Mouse (Mus musculus) lung, adult 2 months (tissue): ENCODE data around the gene Derl2. TPM values are rescaled to one million over a fixed set of nuclear protein-coding genes. Genes with fewer than 3 reads are reported as not detected.

Experiments used
- DNase-seq: peaks from one replicate; pipeline ENCODE4 v3.0.0; 2022
- H3K4me1 ChIP-seq: fragments of 200-500 bp; 2 replicates; pipeline ENCODE4 v1.6.1; 2011; ENCODE audit warnings: low read length; ENCODE audit not compliant: control insufficient read depth, insufficient read depth
- H3K4me3 ChIP-seq: fragments of 200-500 bp; replicated peaks from 2 replicates; pipeline ENCODE3; 2011; ENCODE audit warnings: low read depth, mild to moderate bottlenecking, control low read depth, low read length; ENCODE audit errors: extremely low read depth
- CTCF ChIP-seq: fragments of 200-500 bp; IDR thresholded peaks from 2 replicates; pipeline ENCODE4 v1.5.1; 2011; ENCODE audit warnings: mild to moderate bottlenecking, low read length, control low read depth; ENCODE audit not compliant: insufficient read depth
- POLR2A ChIP-seq: fragments of 200-500 bp; IDR thresholded peaks from 2 replicates; pipeline ENCODE4 v1.6.1; 2011; ENCODE audit warnings: low read depth, mild to moderate bottlenecking, control low read depth, low read length, borderline replicate concordance; ENCODE audit errors: extremely low read depth
- WGBS: fragments of 180-500 bp; shearing (Covaris S2); methylation state at CpG from one replicate; pipeline ENCODE4 v1.1.7; 2018; 5-methylcytosine and 5-hydroxymethylcytosine counted together
- polyA plus RNA-seq: library from polyadenylated mRNA; depleted of rRNA; stranded (reverse); fragments of >200 nt; gene quantifications from 2 replicates; pipeline ENCODE4 v1.2.3, GENCODE M21; 2012

Derl2 gene
- polyA plus RNA-seq, 1 experiment: 15.5 TPM

- no peak for DNase-seq
- peaks cover 4% of the 10 kb centered on the region for H3K4me1 ChIP-seq
- H3K4me3 ChIP-seq: peak overlapping the region; percentile 12
- 5% methylated on average over 12 of the region's 12 CpGs for WGBS
- no peak for TF ChIP-seq POLR2A
- TF ChIP-seq CTCF: no peak
Observed at GRCm38 (mm10) chr11:70982030-70982429, 37.6 kb downstream of the Derl2 start.

GRCm38 (mm10) chr11:70980751-70981510 lies 38.7 kb downstream of the Derl2 start:
- 86% methylated on average over 14 of the region's 14 CpGs for WGBS
- H3K4me3 ChIP-seq: no peak overlapping the region
- no peak for DNase-seq
- TF ChIP-seq POLR2A (no peak), CTCF (no peak)
- H3K4me1 ChIP-seq: peaks cover 4% of the 10 kb centered on the region

- no peak overlapping the region for H3K4me3 ChIP-seq
- WGBS: 80% methylated on average over 6 of the region's 6 CpGs
- no peak for TF ChIP-seq POLR2A
- no peak for TF ChIP-seq CTCF
- peaks cover 4% of the 10 kb centered on the region for H3K4me1 ChIP-seq
- DNase-seq: no peak
Observed at GRCm38 (mm10) chr11:70980232-70980631, 39.4 kb downstream of the Derl2 start.

- no peak for DNase-seq
- Histone ChIP-seq H3K4me1 (peaks cover 4% of the 10 kb centered on the region), H3K4me3 (no peak overlapping the region)
- 86% methylated on average over 6 of the region's 6 CpGs for WGBS
- TF ChIP-seq POLR2A (no peak), CTCF (no peak)
Observed at GRCm38 (mm10) chr11:70977293-70977692, 42.3 kb downstream of the Derl2 start.

- WGBS: 69% methylated on average over 2 of the region's 2 CpGs
- Histone ChIP-seq H3K4me1 (0 out of 2 replicates have a peak, but pooled peaks cover 2% of the 10 kb centered on the region), H3K4me3 (no peak overlapping the region)
- TF ChIP-seq CTCF (no peak), POLR2A (no peak)
- no peak for DNase-seq
Observed at GRCm38 (mm10) chr11:70975193-70975592, 44.4 kb downstream of the Derl2 start.

GRCm38 (mm10) chr11:70973947-70974346 lies 45.7 kb downstream of the Derl2 start:
- no peak for TF ChIP-seq POLR2A
- TF ChIP-seq CTCF: no peak
- DNase-seq: no peak
- WGBS: 74% methylated on average over 4 of the region's 4 CpGs
- H3K4me1 ChIP-seq: peaks cover 4% of the 10 kb centered on the region; the same call in 1 of the 2 replicates
- no peak overlapping the region for H3K4me3 ChIP-seq

GRCm38 (mm10) chr11:70972586-70972985 lies 47.1 kb downstream of the Derl2 start:
- 67% methylated on average over 1 of the region's 1 CpGs for WGBS
- DNase-seq: no peak
- H3K4me3 ChIP-seq: no peak overlapping the region
- TF ChIP-seq POLR2A (no peak), CTCF (no peak)
- peaks cover 4% of the 10 kb centered on the region; the same call in 1 of the 2 replicates for H3K4me1 ChIP-seq

- peak; percentile 14 for DNase-seq
- 10% methylated on average over 24 of the region's 24 CpGs for WGBS
- peak; percentile 23; the same call in 1 of the 2 replicates for TF ChIP-seq CTCF
- TF ChIP-seq POLR2A: no peak
- Histone ChIP-seq H3K4me3 (peak overlapping the region; percentile 95), H3K4me1 (peaks cover 4% of the 10 kb centered on the region; the same call in 1 of the 2 replicates)
Observed at GRCm38 (mm10) chr11:70970560-70971540, 48.8 kb downstream of the Derl2 start.

GRCm38 (mm10) chr11:70969821-70970559 lies 49.7 kb downstream of the Derl2 start, which contains the start of the genes Nup88 and Rpain:
Gene Nup88 (minus strand): TSS chr11:70969973.
Gene Rpain (plus strand): TSS chr11:70970213.
- under 1% methylated on average over 43 of the region's 43 CpGs for WGBS
- peaks cover 4% of the 10 kb centered on the region; the same call in 1 of the 2 replicates for H3K4me1 ChIP-seq
- TF ChIP-seq CTCF (no peak), POLR2A (peak; percentile 83)
- peak within 1 kb of the TSS; percentile 96 for H3K4me3 ChIP-seq
- peak; percentile 90 for DNase-seq
